Mouse (Mus musculus): ENCODE measurements around the gene Dock2. TPM values are rescaled to one million over a fixed set of nuclear protein-coding genes. Genes with fewer than 3 reads are reported as not detected.

The Dock2 gene
- total and polyA plus RNA-seq, 2 experiments from 2014 or later, result 0.57 to 1.6 TPM

DNA sequence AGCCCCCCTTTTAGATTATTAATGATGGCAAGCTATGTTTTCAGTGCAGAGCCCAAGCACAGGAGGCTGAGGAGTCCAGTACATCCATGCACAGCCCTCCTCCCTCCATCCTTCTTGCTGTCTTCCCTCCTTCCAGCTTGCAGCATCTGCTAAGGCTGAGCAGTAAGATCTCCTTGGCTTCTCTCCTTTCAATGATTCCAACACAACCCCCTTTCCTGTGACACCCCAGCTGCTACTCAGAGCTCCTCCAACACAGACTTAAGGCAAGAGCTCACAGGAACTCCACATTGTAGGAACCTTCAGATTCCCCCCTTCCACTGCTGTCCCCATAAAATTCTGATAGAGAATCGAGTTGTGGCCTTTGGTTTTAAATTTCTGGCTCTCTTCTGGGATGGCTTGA lies 580.9 kb downstream of the Dock2 start:
- ATAC-seq (ENCODE audit: low FRiP score) (no peak), DNase-seq (ENCODE audit: low spot score) (no peak)
- no peak for TF ChIP-seq CTCF (IDR thresholded peaks at IDR 0.05)

DNA sequence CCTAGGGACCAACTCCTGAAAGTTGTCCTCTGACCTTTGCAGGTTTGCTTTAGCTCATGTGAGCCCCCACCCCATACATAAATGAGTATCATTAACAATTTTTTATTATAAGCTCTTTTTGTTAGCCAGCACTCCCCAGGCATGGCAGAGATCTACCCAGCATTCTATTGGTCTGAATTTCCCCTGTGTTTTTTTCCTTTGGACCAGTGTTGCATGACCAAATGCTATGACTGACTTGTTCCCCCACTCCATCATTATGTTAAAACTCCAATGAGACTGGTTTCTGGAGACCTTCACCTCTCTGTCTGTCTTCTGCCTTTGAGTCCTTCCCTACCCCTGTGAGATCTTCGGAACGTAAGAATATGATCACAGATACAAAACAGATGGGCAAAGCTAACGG lies 588.5 kb downstream of the Dock2 start:
- TF ChIP-seq CTCF (IDR thresholded peaks at IDR 0.05), result no peak
- H3K36me3 ChIP-seq (ENCODE audit: insufficient read depth, low read length), result no peaks in the 10 kb centered on the region
- no peaks in the 10 kb centered on the region for H3K27me3 ChIP-seq (ENCODE audit: insufficient read depth, low read length)
- no peak overlapping the region for H3K4me3 ChIP-seq (ENCODE audit: low read depth, low read length)
- H3K9ac ChIP-seq (replicated peaks; ENCODE audit: low read length, poor library complexity, severe bottlenecking), result no peak overlapping the region
- H3K4me1 ChIP-seq (ENCODE audit: insufficient read depth, low read length), result no peaks in the 10 kb centered on the region
- no peak for ATAC-seq (ENCODE audit: low FRiP score)
- H3K9me3 ChIP-seq (ENCODE audit: low read length), result no peaks in the 10 kb centered on the region
- no peak for DNase-seq (ENCODE audit: low spot score)
- no peak overlapping the region for H3K27ac ChIP-seq (ENCODE audit: low read depth, low read length)
- H3K4me2 ChIP-seq (ENCODE audit: low read depth, low read length, poor library complexity, severe bottlenecking), result no peak overlapping the region
- 94% methylated on average over 3 of the region's 3 CpGs for WGBS

More for the DNA sequence above, 580.9 kb downstream of the Dock2 start:
- no peak overlapping the region for H3K9ac ChIP-seq (replicated peaks; ENCODE audit: low read length, poor library complexity, severe bottlenecking)
- no peaks in the 10 kb centered on the region for H3K4me1 ChIP-seq (ENCODE audit: insufficient read depth, low read length)
- WGBS, result 48% methylated on average over 1 of the region's 1 CpGs
- no peaks in the 10 kb centered on the region for H3K36me3 ChIP-seq (ENCODE audit: insufficient read depth, low read length)
- H3K27me3 ChIP-seq (ENCODE audit: insufficient read depth, low read length), result no peaks in the 10 kb centered on the region
- H3K27ac ChIP-seq (ENCODE audit: low read depth, low read length), result no peak overlapping the region
- no peak overlapping the region for H3K4me3 ChIP-seq (ENCODE audit: low read depth, low read length)
- H3K9me3 ChIP-seq (ENCODE audit: low read length), result no peaks in the 10 kb centered on the region
- H3K4me2 ChIP-seq (ENCODE audit: low read depth, low read length, poor library complexity, severe bottlenecking), result no peak overlapping the region

DNA sequence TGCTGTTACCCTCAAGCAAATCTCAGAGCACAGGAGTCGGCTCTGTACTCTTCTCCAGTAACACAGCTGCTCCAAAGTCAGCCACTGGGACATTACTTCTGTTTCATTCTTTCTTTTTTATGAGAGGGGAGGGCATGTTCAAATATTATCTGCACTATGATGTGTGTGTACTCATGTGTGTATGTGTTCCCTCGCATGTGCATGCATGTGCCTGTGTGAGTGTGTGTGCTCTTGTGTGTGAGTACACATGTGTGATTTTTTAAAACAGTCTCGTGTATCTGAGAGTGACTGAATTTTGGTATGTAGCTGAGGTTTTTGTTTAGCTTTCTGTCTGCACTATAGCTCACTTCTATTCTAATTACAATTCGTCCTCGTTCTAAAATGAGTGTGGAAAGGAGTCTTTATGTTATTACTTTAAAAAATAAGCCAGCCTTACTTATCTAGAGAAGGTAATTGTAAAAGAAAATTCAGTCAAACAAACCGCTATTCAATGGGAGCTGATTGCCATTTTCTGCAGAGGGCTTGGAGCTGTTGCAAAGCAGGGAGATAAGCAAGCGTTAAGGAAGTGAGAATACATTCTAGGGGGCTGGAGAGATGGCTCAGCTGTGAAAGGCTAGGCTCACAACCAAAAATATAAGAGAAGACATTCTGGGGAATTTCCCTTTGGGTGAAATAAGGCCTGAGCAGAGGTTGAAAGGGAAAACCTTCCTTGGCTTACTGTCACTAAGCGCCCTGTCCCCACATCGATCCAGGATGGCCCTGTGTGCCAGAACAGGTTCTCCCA lies 589.3 kb downstream of the Dock2 start:
- H3K4me1 ChIP-seq (ENCODE audit: insufficient read depth, low read length), result no peaks in the 10 kb centered on the region
- H3K9me3 ChIP-seq (ENCODE audit: low read length), result no peaks in the 10 kb centered on the region
- no peak overlapping the region for H3K4me2 ChIP-seq (ENCODE audit: low read depth, low read length, poor library complexity, severe bottlenecking)
- WGBS, result 66% methylated on average over 9 of the region's 9 CpGs
- no peak for DNase-seq (ENCODE audit: low spot score)
- H3K4me3 ChIP-seq (ENCODE audit: low read depth, low read length), result no peak overlapping the region
- H3K27me3 ChIP-seq (ENCODE audit: insufficient read depth, low read length), result no peaks in the 10 kb centered on the region
- no peak for ATAC-seq (ENCODE audit: low FRiP score)
- no peak overlapping the region for H3K9ac ChIP-seq (replicated peaks; ENCODE audit: low read length, poor library complexity, severe bottlenecking)
- H3K36me3 ChIP-seq (ENCODE audit: insufficient read depth, low read length), result no peaks in the 10 kb centered on the region
- no peak for TF ChIP-seq CTCF (IDR thresholded peaks at IDR 0.05)
- H3K27ac ChIP-seq (ENCODE audit: low read depth, low read length), result no peak overlapping the region

DNA sequence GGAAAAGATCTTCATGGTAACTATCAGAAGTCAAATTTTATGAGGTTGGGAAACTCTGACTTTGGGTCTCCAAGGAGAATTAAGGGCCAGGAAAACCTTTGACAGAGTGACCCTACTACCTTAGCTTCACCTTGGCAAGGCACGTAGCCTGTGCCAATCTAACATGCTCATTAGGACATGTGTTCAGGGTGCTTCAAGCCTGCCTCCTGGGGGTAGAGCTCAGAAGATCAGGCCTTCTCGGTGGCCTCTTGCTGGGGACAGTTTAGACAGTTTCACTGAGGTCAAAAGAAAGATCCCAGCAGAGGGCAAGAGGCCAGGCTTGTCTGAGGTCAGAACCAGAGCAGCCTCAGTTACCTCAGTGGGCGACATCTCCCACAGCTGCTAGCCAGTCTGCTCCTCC lies 590.0 kb downstream of the Dock2 start:
- no peak for TF ChIP-seq CTCF (IDR thresholded peaks at IDR 0.05)
- Histone ChIP-seq H3K27ac (ENCODE audit: low read depth, low read length) (no peak overlapping the region), H3K4me2 (ENCODE audit: low read depth, low read length, poor library complexity, severe bottlenecking) (no peak overlapping the region), H3K4me3 (ENCODE audit: low read depth, low read length) (no peak overlapping the region), H3K9me3 (ENCODE audit: low read length) (no peaks in the 10 kb centered on the region), H3K9ac (replicated peaks; ENCODE audit: low read length, poor library complexity, severe bottlenecking) (no peak overlapping the region), H3K4me1 (ENCODE audit: insufficient read depth, low read length) (no peaks in the 10 kb centered on the region), H3K36me3 (ENCODE audit: insufficient read depth, low read length) (no peaks in the 10 kb centered on the region), H3K27me3 (ENCODE audit: insufficient read depth, low read length) (no peaks in the 10 kb centered on the region)
- ATAC-seq (ENCODE audit: low FRiP score) (no peak), DNase-seq (ENCODE audit: low spot score) (no peak)
- WGBS, result 71% methylated on average over 3 of the region's 3 CpGs

DNA sequence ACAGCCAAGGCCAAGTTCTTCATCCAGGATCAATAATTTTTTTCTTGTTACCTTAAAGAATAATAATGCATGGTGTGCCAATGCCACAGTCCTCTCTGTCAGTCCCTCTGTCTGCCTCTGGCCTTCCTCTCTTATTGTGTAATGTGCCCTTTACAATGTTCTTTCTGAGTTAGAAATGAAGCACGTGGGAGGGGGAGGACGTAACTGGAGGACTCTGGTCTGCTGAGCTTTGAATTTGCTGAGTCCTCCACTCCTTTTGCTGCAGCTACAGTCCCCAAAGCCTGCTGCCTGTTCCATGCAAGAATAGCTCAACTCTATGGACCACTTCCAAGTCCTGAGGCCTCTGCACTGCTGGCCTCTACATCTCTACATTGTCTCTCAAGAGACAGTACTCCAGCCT lies 599.4 kb downstream of the Dock2 start:
- no peak for ATAC-seq (ENCODE audit: low FRiP score)
- Histone ChIP-seq H3K36me3 (ENCODE audit: insufficient read depth, low read length) (no peaks in the 10 kb centered on the region), H3K4me2 (ENCODE audit: low read depth, low read length, poor library complexity, severe bottlenecking) (no peak overlapping the region), H3K27me3 (ENCODE audit: insufficient read depth, low read length) (no peaks in the 10 kb centered on the region), H3K27ac (ENCODE audit: low read depth, low read length) (no peak overlapping the region), H3K4me1 (ENCODE audit: insufficient read depth, low read length) (no peaks in the 10 kb centered on the region), H3K9me3 (ENCODE audit: low read length) (no peaks in the 10 kb centered on the region), H3K9ac (replicated peaks; ENCODE audit: low read length, poor library complexity, severe bottlenecking) (no peak overlapping the region), H3K4me3 (ENCODE audit: low read depth, low read length) (no peak overlapping the region)
- 57% methylated on average over 2 of the region's 2 CpGs for WGBS
- no peak for DNase-seq (ENCODE audit: low spot score)
- TF ChIP-seq CTCF (IDR thresholded peaks at IDR 0.05), result no peak

DNA sequence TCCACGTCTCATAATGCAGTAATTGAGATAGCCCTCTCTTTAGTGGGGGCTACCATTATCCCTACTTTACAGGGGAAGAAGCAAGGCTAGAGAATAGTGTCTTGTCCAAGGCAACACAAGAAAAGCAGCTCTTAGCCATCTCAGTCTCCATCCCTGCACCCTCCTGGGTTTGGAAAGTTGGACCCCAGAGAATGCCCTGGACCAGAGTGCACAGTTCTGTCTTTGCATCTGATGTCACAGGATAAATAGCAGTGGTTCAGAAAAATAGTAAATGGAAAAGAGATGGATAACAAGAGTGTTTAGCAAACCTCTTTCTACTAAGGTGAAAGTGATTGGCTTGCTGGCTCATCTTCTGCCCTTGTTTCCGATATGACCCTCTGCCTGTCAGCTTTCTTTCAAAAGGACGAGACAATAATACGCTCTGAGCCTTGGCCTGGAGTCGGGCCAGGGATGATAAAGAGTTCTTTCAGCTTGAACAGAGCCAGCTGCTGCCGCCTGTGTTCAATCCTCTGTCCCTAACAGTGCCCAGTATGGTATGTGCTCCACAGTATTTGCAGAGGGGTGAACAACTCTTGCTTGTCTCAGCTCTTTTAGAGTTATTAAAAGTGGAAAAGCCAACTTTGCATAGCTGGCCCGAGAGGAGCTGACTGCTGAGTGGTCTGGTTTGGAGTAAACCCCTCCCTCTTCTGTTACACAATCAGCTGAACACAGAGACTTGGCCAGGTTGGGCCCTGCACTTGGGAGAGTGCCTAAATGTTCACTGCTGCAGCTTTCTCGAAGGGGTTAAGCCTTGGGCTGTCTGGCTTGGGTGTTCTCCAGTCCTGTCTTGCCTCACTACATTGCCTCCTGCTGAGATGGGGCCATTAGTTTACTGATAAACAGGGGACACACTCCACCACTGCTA lies 602.2 kb downstream of the Dock2 start:
- WGBS, result 25% methylated on average over 8 of the region's 8 CpGs
- H3K4me2 ChIP-seq (ENCODE audit: low read depth, low read length, poor library complexity, severe bottlenecking), result no peak overlapping the region
- no peak overlapping the region for H3K27ac ChIP-seq (ENCODE audit: low read depth, low read length)
- H3K36me3 ChIP-seq (ENCODE audit: insufficient read depth, low read length), result no peaks in the 10 kb centered on the region
- H3K4me1 ChIP-seq (ENCODE audit: insufficient read depth, low read length), result no peaks in the 10 kb centered on the region
- no peaks in the 10 kb centered on the region for H3K27me3 ChIP-seq (ENCODE audit: insufficient read depth, low read length)
- peak; percentile 83 for DNase-seq (ENCODE audit: low spot score)
- peak; percentile 66 for ATAC-seq (ENCODE audit: low FRiP score)
- H3K4me3 ChIP-seq (ENCODE audit: low read depth, low read length), result no peak overlapping the region
- no peak overlapping the region for H3K9ac ChIP-seq (replicated peaks; ENCODE audit: low read length, poor library complexity, severe bottlenecking)
- TF ChIP-seq CTCF (IDR thresholded peaks at IDR 0.05), result no peak
- no peaks in the 10 kb centered on the region for H3K9me3 ChIP-seq (ENCODE audit: low read length)

All from midbrain, postnatal 0 days (tissue).